Mouse (Mus musculus): Measurements from ENCODE around the gene Hoxa7. TPM values are rescaled to one million over a fixed set of nuclear protein-coding genes. Genes with fewer than 3 reads are reported as not detected.

Gene Hoxa7
- polyA plus RNA-seq (2012; rRNA removed) = 1.8 and 2.3 TPM in 2 replicates

GRCm38 (mm10) chr6:52221337-52221992 is at the start of gene Hoxa7:
Gene Hoxa7, minus strand, starts transcription at chr6:52221854.

GRCm38 (mm10) chr6:52260654-52261575 is 39.3 kb upstream of the Hoxa7 start, which contains the start of gene Hoxa13:
Gene Hoxa13, minus strand, starts transcription at chr6:52260880.

GRCm38 (mm10) chr6:52245757-52246142 is 24.1 kb upstream of the Hoxa7 start, which contains the start of gene Hoxa11:
Gene Hoxa11, minus strand, starts transcription at chr6:52245810.

GRCm38 (mm10) chr6:52240389-52241000 is 18.8 kb upstream of the Hoxa7 start, which contains the start of gene Hoxa10:
Gene Hoxa10, minus strand, starts transcription at chr6:52240854.

GRCm38 (mm10) chr6:52230516-52231165 is 9.0 kb upstream of the Hoxa7 start, which contains the start of gene Hoxa9:
Gene Hoxa9, minus strand, starts transcription at chr6:52231089.

GRCm38 (mm10) chr6:52213119-52213986 is 8.3 kb downstream of the Hoxa7 start, which contains the start of the genes Hoxa3 and Gm28308:
Gene Hoxa3, minus strand, starts transcription at chr6:52213336.
Gene Gm28308, minus strand, starts transcription at chr6:52213339.

GRCm38 (mm10) chr6:52208072-52208867 is 13.4 kb downstream of the Hoxa7 start, which contains the start of gene Hoxa6:
Gene Hoxa6, minus strand, starts transcription at chr6:52208722.

GRCm38 (mm10) chr6:52204050-52204752 is 17.5 kb downstream of the Hoxa7 start, which contains the start of gene Hoxa5:
Gene Hoxa5, minus strand, starts transcription at chr6:52204587.

GRCm38 (mm10) chr6:52190906-52191810 is 30.5 kb downstream of the Hoxa7 start, which contains the start of gene Hoxa4:
Gene Hoxa4, minus strand, starts transcription at chr6:52191753.

GRCm38 (mm10) chr6:52177061-52177735 is 44.5 kb downstream of the Hoxa7 start, which contains the start of gene 5730596B20Rik:
Gene 5730596B20Rik, plus strand, starts transcription at chr6:52177498.

GRCm38 (mm10) chr6:52164626-52165440 is 56.8 kb downstream of the Hoxa7 start, which contains the start of gene Hoxa2:
Gene Hoxa2, minus strand, starts transcription at chr6:52164831.

Other genes starting within 250 kb of the Hoxa7 start
- 0.99 and 1.1 TPM in 2 replicates for gene Skap2, start 209.3 kb downstream of the Hoxa7 start, polyA plus RNA-seq (2012; rRNA removed)
- gene Hoxa1, start 63.5 kb downstream of the Hoxa7 start, polyA plus RNA-seq (2012; rRNA removed) = 0.04 and 0.12 TPM in 2 replicates
- gene Hoxa2, start 57.0 kb downstream of the Hoxa7 start, polyA plus RNA-seq (2012; rRNA removed) = 2.0 and 2.2 TPM in 2 replicates
- 0.04 TPM in 1 of 2 replicates, not detected in the other for gene 5730596B20Rik, start 44.4 kb downstream of the Hoxa7 start, polyA plus RNA-seq (2012; rRNA removed)
- gene Hoxa4, start 30.1 kb downstream of the Hoxa7 start, polyA plus RNA-seq (2012; rRNA removed) = 1.9 and 2.3 TPM in 2 replicates
- 3.2 and 8.2 TPM in 2 replicates for gene Hoxa5, start 17.3 kb downstream of the Hoxa7 start, polyA plus RNA-seq (2012; rRNA removed)
- 0.19 and 0.26 TPM in 2 replicates for gene Hoxa6, start 13.1 kb downstream of the Hoxa7 start, polyA plus RNA-seq (2012; rRNA removed)
- 4.5 and 6.0 TPM in 2 replicates for gene Hoxa3, start 8.5 kb downstream of the Hoxa7 start, polyA plus RNA-seq (2012; rRNA removed)
- gene Gm28308, start 8.5 kb downstream of the Hoxa7 start, polyA plus RNA-seq (2012; rRNA removed) = 0.24 and 0.61 TPM in 2 replicates
- 0.15 TPM in 1 of 2 replicates, not detected in the other for gene Hoxa9, start 9.2 kb upstream of the Hoxa7 start, polyA plus RNA-seq (2012; rRNA removed)
- gene Hoxa10, start 19.0 kb upstream of the Hoxa7 start, polyA plus RNA-seq (2012; rRNA removed) = not detected in 2 replicates
- gene Hoxa11, start 24.0 kb upstream of the Hoxa7 start, polyA plus RNA-seq (2012; rRNA removed) = not detected in 2 replicates
- not detected in 2 replicates for gene Hoxa13, start 39.0 kb upstream of the Hoxa7 start, polyA plus RNA-seq (2012; rRNA removed)
- gene Evx1, start 91.6 kb upstream of the Hoxa7 start, polyA plus RNA-seq (2012; rRNA removed) = not detected in 2 replicates